Mouse (Mus musculus) ES-Bruce4 (cell line): Measurements from ENCODE around the gene Mtus2. TPM values are rescaled to one million over a fixed set of nuclear protein-coding genes. Genes with fewer than 3 reads are reported as not detected.

Source experiments
- H3K27ac ChIP-seq: 2 replicates; pipeline ENCODE4 v1.5.1; 2012; ENCODE audit warnings: low read length, inconsistent platforms; ENCODE audit not compliant: insufficient read depth
- H3K27me3 ChIP-seq: 2 replicates; pipeline ENCODE4 v1.6.1; 2012; ENCODE audit warnings: mild to moderate bottlenecking, low read length, inconsistent platforms; ENCODE audit not compliant: control insufficient read depth, poor library complexity, insufficient read depth, severe bottlenecking
- H3K36me3 ChIP-seq: 2 replicates; pipeline ENCODE4 v1.6.1; 2012; ENCODE audit warnings: inconsistent platforms, mild to moderate bottlenecking, low read length, moderate library complexity; ENCODE audit not compliant: control insufficient read depth, poor library complexity, insufficient read depth, severe bottlenecking
- H3K4me1 ChIP-seq: one replicate; pipeline ENCODE4 v1.8.1; 2011; ENCODE audit warnings: low read length; ENCODE audit not compliant: control insufficient read depth, insufficient read depth
- H3K4me3 ChIP-seq: 2 replicates; pipeline ENCODE4 v1.5.1; 2011; ENCODE audit warnings: low read depth, mild to moderate bottlenecking, low read length
- H3K9ac ChIP-seq: 2 replicates; pipeline ENCODE4 v1.6.1; 2012; ENCODE audit warnings: low read depth, mild to moderate bottlenecking, inconsistent platforms; ENCODE audit not compliant: poor library complexity, severe bottlenecking
- H3K9me3 ChIP-seq: replicated peaks from 2 replicates; pipeline ENCODE4 v1.6.1; 2012; ENCODE audit warnings: mild to moderate bottlenecking, low read length, inconsistent platforms; ENCODE audit not compliant: control insufficient read depth, poor library complexity, insufficient read depth, severe bottlenecking
- CTCF ChIP-seq: IDR thresholded peaks from one replicate; pipeline ENCODE4 v1.8.1; 2011; ENCODE audit warnings: low read depth, low read length
- EP300 ChIP-seq: IDR thresholded peaks from 2 replicates; pipeline ENCODE4 v1.6.1; 2011; ENCODE audit warnings: low read depth, low read length; ENCODE audit not compliant: insufficient read depth
- POLR2A ChIP-seq: IDR thresholded peaks from one replicate; pipeline ENCODE4 v1.8.1; 2011; ENCODE audit warnings: low read length; ENCODE audit not compliant: insufficient read depth
- polyA plus RNA-seq: library from polyadenylated mRNA; stranded (reverse); fragments of >200 nt; gene quantifications from 2 replicates; pipeline ENCODE4 v1.2.4, GENCODE M21; 2011; ENCODE audit warnings: low read depth; ENCODE audit not compliant: missing spikeins, insufficient read depth, insufficient read length

Mtus2 gene
- polyA plus RNA-seq, 1 experiment: 2.4 TPM

DNA sequence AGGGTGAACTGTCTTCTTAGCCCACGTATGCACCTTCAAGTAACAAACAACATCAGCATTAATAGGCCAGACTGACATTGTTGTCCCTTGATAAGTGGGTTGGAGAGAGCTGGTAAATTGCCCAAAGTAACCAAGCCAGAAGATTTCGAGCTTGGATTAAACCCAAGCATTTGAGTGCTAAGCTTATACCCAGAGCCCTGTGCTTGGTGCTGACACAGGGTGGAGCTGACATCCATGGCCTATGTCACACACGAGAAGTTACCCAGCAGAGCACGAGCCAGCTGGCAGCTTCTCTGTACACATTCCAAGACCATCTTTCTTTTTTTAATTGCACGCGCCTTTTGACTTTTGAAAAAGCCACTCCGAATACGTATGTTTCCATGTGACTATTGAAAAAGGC lies 259.7 kb downstream of the Mtus2 start:
- no peaks in the 10 kb centered on the region for H3K4me1 ChIP-seq
- no peak overlapping the region for H3K9ac ChIP-seq
- H3K36me3 ChIP-seq: no peaks in the 10 kb centered on the region
- TF ChIP-seq EP300 (no peak), POLR2A (no peak), CTCF (no peak)
- H3K27me3 ChIP-seq: no peaks in the 10 kb centered on the region
- H3K4me3 ChIP-seq: no peak overlapping the region
- H3K27ac ChIP-seq: no peak overlapping the region
- no peaks in the 10 kb centered on the region for H3K9me3 ChIP-seq

GRCm38 (mm10) chr5:148222898-148223297 lies 265.8 kb downstream of the Mtus2 start:
- Histone ChIP-seq H3K9me3 (no peaks in the 10 kb centered on the region), H3K27ac (no peak overlapping the region), H3K4me3 (no peak overlapping the region), H3K36me3 (no peaks in the 10 kb centered on the region), H3K4me1 (no peaks in the 10 kb centered on the region), H3K27me3 (no peaks in the 10 kb centered on the region), H3K9ac (no peak overlapping the region)
- TF ChIP-seq POLR2A (no peak), CTCF (no peak), EP300 (no peak)

DNA sequence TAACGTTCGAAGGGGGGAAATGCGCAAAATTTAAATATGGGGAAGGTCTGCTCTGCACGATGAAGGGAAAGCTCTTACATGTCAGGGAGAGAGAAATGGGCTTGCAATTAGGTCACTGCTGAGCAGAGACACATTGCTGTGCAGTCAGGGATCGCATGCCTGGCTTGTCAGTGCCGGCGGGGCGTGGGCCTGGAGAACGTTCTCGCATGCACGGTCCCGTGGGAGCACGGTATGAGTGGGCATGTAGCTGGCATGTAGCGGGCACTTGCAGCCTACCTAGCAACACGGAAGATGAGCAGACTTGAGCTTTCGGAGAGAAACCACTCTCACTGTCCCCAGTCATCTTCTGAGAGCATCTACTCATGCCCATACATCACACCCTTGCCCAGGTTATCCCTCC lies 266.9 kb downstream of the Mtus2 start:
- Histone ChIP-seq H3K4me3 (no peak overlapping the region), H3K36me3 (no peaks in the 10 kb centered on the region), H3K9me3 (no peaks in the 10 kb centered on the region), H3K27me3 (no peaks in the 10 kb centered on the region), H3K4me1 (no peaks in the 10 kb centered on the region), H3K9ac (no peak overlapping the region), H3K27ac (no peak overlapping the region)
- TF ChIP-seq POLR2A (no peak), CTCF (no peak), EP300 (no peak)

DNA sequence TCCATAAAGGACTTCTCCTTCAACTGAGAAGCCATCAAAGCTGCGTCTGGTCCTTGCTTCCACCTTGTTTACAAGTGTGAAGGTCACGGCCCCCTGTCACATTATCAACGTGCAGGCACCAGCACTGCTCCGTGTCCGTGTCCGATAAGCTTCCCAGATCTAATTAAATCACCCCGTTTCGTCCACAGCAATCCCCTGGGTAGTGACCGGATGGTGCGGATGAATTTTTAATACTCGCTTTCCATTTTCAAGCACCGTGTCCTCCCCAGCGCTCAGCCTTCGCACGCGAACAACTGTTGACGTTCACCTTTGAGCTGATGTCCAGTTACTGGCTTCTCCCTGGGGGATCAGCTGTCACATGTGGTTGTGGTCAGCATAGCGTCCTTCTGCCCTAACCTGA lies 276.6 kb downstream of the Mtus2 start:
- no peak overlapping the region for H3K27ac ChIP-seq
- no peaks in the 10 kb centered on the region for H3K4me1 ChIP-seq
- H3K36me3 ChIP-seq: no peaks in the 10 kb centered on the region
- H3K27me3 ChIP-seq: no peaks in the 10 kb centered on the region
- no peaks in the 10 kb centered on the region for H3K9me3 ChIP-seq
- no peak for TF ChIP-seq POLR2A
- TF ChIP-seq EP300: no peak
- no peak for TF ChIP-seq CTCF
- no peak overlapping the region for H3K9ac ChIP-seq
- H3K4me3 ChIP-seq: no peak overlapping the region

DNA sequence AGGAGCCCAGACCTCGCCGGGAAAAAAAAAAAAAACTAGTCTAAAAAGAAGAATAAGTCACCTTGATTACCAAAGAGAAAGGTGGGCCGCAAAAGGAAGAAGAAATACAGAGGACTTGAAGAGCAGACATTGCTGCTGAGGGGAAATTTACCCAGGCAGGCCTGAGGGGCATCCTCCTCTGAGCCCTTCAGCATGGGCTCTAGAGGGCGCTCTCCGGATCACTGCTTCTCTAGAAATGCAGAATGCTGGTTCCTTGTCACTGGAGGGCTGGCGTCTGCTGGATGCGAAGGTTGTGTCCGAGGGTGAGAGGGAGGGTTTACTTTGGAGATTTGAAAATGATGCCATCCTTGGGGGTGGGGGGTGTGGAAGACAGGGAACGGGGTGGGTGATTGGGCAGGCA lies 279.5 kb downstream of the Mtus2 start:
- Histone ChIP-seq H3K4me3 (no peak overlapping the region), H3K4me1 (no peaks in the 10 kb centered on the region), H3K27me3 (no peaks in the 10 kb centered on the region), H3K27ac (no peak overlapping the region), H3K36me3 (no peaks in the 10 kb centered on the region), H3K9me3 (no peaks in the 10 kb centered on the region), H3K9ac (no peak overlapping the region)
- TF ChIP-seq EP300 (no peak), CTCF (peak; percentile 75), POLR2A (no peak)

DNA sequence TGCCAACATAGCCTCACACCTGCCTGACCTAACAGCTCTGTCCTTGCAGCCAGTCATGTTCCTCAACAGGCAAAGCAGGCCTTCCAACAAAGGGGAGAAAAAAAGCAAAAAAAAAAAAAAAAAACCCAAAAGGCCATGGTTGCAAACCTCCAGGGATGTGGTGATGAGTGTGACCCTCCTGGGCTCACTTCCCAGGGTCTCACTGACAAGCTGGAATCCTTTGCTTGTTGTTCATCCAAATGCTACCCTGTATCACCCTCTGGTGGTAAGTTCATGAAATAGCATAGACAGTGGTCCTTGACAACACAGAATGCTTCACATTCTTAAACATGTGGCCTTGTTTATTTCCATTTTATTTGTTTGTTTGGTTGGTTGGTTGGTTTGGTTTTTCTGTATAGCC lies 281.9 kb downstream of the Mtus2 start:
- Histone ChIP-seq H3K4me1 (no peaks in the 10 kb centered on the region), H3K27ac (no peak overlapping the region), H3K36me3 (no peaks in the 10 kb centered on the region), H3K27me3 (no peaks in the 10 kb centered on the region), H3K4me3 (no peak overlapping the region), H3K9me3 (no peaks in the 10 kb centered on the region), H3K9ac (no peak overlapping the region)
- TF ChIP-seq EP300 (no peak), CTCF (peak; percentile 37)
